Comparison of ENCODE assay signal across 8 mouse cellular contexts in the genomic region with DNA sequence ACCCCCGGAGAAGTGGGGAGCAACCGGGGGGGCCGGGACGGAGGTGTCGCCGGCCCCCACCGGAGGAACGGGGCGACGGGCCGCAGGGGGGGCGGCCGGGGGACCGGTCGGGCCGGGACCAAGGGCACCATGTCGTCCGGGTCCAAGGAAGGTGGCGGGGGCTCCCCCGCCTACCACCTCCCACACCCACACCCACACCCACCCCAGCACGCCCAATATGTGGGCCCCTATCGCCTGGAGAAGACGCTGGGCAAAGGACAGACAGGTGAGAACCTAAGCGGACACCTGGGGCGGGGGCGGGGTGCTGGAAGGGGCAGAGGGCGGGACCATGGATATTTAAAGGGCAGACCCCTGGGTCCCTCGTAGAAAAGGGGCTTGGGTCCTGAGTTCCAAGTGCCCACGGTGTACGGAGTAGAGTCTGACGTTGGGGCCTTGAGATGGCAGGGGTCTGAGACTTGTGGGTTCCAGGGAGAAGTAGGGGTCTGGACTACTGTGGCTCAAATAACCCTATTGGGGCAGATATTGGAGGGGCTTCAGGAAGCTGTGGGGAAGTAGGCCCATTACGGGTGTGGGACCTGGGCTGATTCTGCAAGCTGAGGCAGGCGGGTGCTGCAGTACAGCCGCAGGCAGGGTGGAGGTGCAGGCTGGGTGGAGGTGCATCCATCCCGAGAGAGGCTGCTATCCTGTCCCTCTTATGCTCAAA. TPM values are rescaled to one million over a fixed set of nuclear protein-coding genes. Genes with fewer than 3 reads are reported as not detected.
DNase-seq lines count a peak whose midpoint lies in the region; ATAC-seq and TF ChIP-seq lines count a peak whose summit lies in the region.
"Had no signal": no experiment of that assay in that cellular context is flagged by ENCODE, and none has a peak within 500 bp of the region (broad histone marks: within the 10 kb centered on the region; RNA-seq: fewer than 3 reads in every experiment).

No protein-coding gene starts in this region.

- H3K27ac ChIP-seq in embryonic facial prominence, embryonic 10.5 days (replicated peaks): peak overlapping the region; percentile 99
- H3K27ac ChIP-seq in hindbrain, embryonic 16.5 days (ENCODE audit: low read depth, low read length): peak overlapping the region; percentile 95
- peak overlapping the region; percentile 96 for H3K27ac ChIP-seq in midbrain, postnatal 0 days (ENCODE audit: low read depth, low read length)

- peak; percentile 55 for ATAC-seq in hindbrain, embryonic 16.5 days
- ATAC-seq in midbrain, postnatal 0 days (ENCODE audit: low FRiP score): peak; percentile 65

- H3K27me3 ChIP-seq in embryonic facial prominence, embryonic 10.5 days (replicated peaks; ENCODE audit: low read depth, poor library complexity, severe bottlenecking): no peaks in the 10 kb centered on the region
- H3K27me3 ChIP-seq in hindbrain, embryonic 16.5 days (replicated peaks; ENCODE audit: control insufficient read depth, insufficient read depth, low read length): no peaks in the 10 kb centered on the region
- no peaks in the 10 kb centered on the region for H3K27me3 ChIP-seq in midbrain, postnatal 0 days (ENCODE audit: insufficient read depth, low read length)

- peaks cover 17% of the 10 kb centered on the region for H3K4me1 ChIP-seq in embryonic facial prominence, embryonic 10.5 days
- H3K4me1 ChIP-seq in hindbrain, embryonic 16.5 days (ENCODE audit: control insufficient read depth, insufficient read depth, low read depth, low read length): peaks cover 11% of the 10 kb centered on the region
- no peaks in the 10 kb centered on the region for H3K4me1 ChIP-seq in midbrain, postnatal 0 days (ENCODE audit: insufficient read depth, low read length)

- peak overlapping the region; percentile 87 for H3K4me2 ChIP-seq in hindbrain, embryonic 16.5 days (ENCODE audit: low read length)
- H3K4me2 ChIP-seq in midbrain, postnatal 0 days (ENCODE audit: low read depth, low read length, poor library complexity, severe bottlenecking): peak overlapping the region; percentile 79

- no peaks in the 10 kb centered on the region for H3K9me3 ChIP-seq in embryonic facial prominence, embryonic 10.5 days
- H3K9me3 ChIP-seq in hindbrain, embryonic 16.5 days (ENCODE audit: control insufficient read depth, low read length): no peaks in the 10 kb centered on the region
- H3K9me3 ChIP-seq in midbrain, postnatal 0 days (ENCODE audit: low read length): no peaks in the 10 kb centered on the region

- H3K36me3 ChIP-seq in embryonic facial prominence, embryonic 10.5 days (replicated peaks): peaks cover 39% of the 10 kb centered on the region
- H3K36me3 ChIP-seq in hindbrain, embryonic 16.5 days (ENCODE audit: control insufficient read depth, insufficient read depth, low read length): peaks cover 24% of the 10 kb centered on the region
- H3K36me3 ChIP-seq in midbrain, postnatal 0 days (ENCODE audit: insufficient read depth, low read length): peaks cover 25% of the 10 kb centered on the region

- WGBS in embryonic facial prominence, embryonic 10.5 days: 5% methylated on average over 35 of the region's 35 CpGs
- 4% methylated on average over 24 of the region's 35 CpGs for WGBS in hindbrain, embryonic 16.5 days
- 5% methylated on average over 27 of the region's 35 CpGs for WGBS in midbrain, postnatal 0 days

- H3K4me3 ChIP-seq in embryonic facial prominence, embryonic 10.5 days: peak overlapping the region; percentile 98
- peak overlapping the region; percentile 97 for H3K4me3 ChIP-seq in hindbrain, embryonic 16.5 days (ENCODE audit: low read length)
- H3K4me3 ChIP-seq in midbrain, postnatal 0 days (ENCODE audit: low read depth, low read length): peak overlapping the region; percentile 97

- no peak for TF ChIP-seq CTCF in midbrain, postnatal 0 days (IDR thresholded peaks at IDR 0.05)

- DNase-seq in right cerebral cortex, adult 18-20 months: peak; percentile 39
- no peak for DNase-seq in right cerebral cortex, postnatal 36 days (ENCODE audit: low spot score in 2 of 2)
- peak; percentile 43 for DNase-seq in embryonic facial prominence, embryonic 10.5 days (ENCODE audit: low spot score)
- DNase-seq in midbrain, postnatal 0 days (ENCODE audit: low spot score): peak; percentile 10
- no peak for DNase-seq in urinary bladder, postnatal 4 days (ENCODE audit: low spot score in 2 of 2)
- DNase-seq in adrenal gland, adult 8-10 months: no peak

- H3K9ac ChIP-seq in hindbrain, embryonic 16.5 days (ENCODE audit: low read depth, low read length): peak overlapping the region; percentile 100
- H3K9ac ChIP-seq in midbrain, postnatal 0 days (replicated peaks; ENCODE audit: low read length, poor library complexity, severe bottlenecking): peak overlapping the region; percentile 100

RNA-seq across cellular contexts. Expression of a gene that starts 0.7 kb away (rescaled TPM):
- 2.0 and 2.2 TPM in 2 replicates for polyA plus RNA-seq in embryonic facial prominence, embryonic 10.5 days (2016; fragmentation: Nextera tagmentation; extraction: Ambion mirVana)
- 6.8 and 7.1 TPM in 2 replicates for polyA plus RNA-seq in hindbrain, embryonic 16.5 days (2015; fragmentation: Nextera tagmentation; extraction: Ambion mirVana)
- total RNA-seq in midbrain, postnatal 0 days (2014; rRNA removed): 202 and 226 TPM in 2 replicates
- 6.9 and 7.2 TPM in 2 replicates for polyA plus RNA-seq in midbrain, postnatal 0 days (2015; fragmentation: Nextera tagmentation; extraction: Ambion mirVana)
- 1 to 10 TPM; 4.2 to 8.0 (median 7.4) TPM for total RNA-seq in adrenal gland, adult 8-10 months (2022)
- total RNA-seq: common myeloid progenitor, adult 5-6 weeks had no signal

RNA-seq across cellular contexts. Expression of a gene that starts 6.2 kb away (rescaled TPM):
- 131 and 136 TPM in 2 replicates for polyA plus RNA-seq in embryonic facial prominence, embryonic 10.5 days (2016; fragmentation: Nextera tagmentation; extraction: Ambion mirVana)
- 175 and 188 TPM in 2 replicates for polyA plus RNA-seq in hindbrain, embryonic 16.5 days (2015; fragmentation: Nextera tagmentation; extraction: Ambion mirVana)
- total RNA-seq in midbrain, postnatal 0 days (2014; rRNA removed): 247 TPM in 2 replicates
- polyA plus RNA-seq in midbrain, postnatal 0 days (2015; fragmentation: Nextera tagmentation; extraction: Ambion mirVana): 193 and 199 TPM in 2 replicates
- total RNA-seq in adrenal gland, adult 8-10 months (2022): 10 to 100 TPM; 43.1 to 66.5 (median 50.5) TPM

RNA-seq across cellular contexts. Expression of a gene that starts 32.3 kb away (rescaled TPM):
- 9.3 and 11.0 TPM in 2 replicates for polyA plus RNA-seq in embryonic facial prominence, embryonic 10.5 days (2016; fragmentation: Nextera tagmentation; extraction: Ambion mirVana)
- polyA plus RNA-seq in hindbrain, embryonic 16.5 days (2015; fragmentation: Nextera tagmentation; extraction: Ambion mirVana): 4.3 and 6.2 TPM in 2 replicates
- total RNA-seq in midbrain, postnatal 0 days (2014; rRNA removed): 103 and 131 TPM in 2 replicates
- 7.7 and 10.1 TPM in 2 replicates for polyA plus RNA-seq in midbrain, postnatal 0 days (2015; fragmentation: Nextera tagmentation; extraction: Ambion mirVana)
- 100 to 1,000 TPM in 1 of 4 experiments, 10 to 100 TPM in 3; 97.9 to 103 (median 98.5) TPM for total RNA-seq in adrenal gland, adult 8-10 months (2022)

RNA-seq across cellular contexts. Expression of a gene that starts 33.9 kb away (rescaled TPM):
- 0.14 and 0.20 TPM in 2 replicates for polyA plus RNA-seq in embryonic facial prominence, embryonic 10.5 days (2016; fragmentation: Nextera tagmentation; extraction: Ambion mirVana)
- polyA plus RNA-seq in hindbrain, embryonic 16.5 days (2015; fragmentation: Nextera tagmentation; extraction: Ambion mirVana): 0.12 and 0.18 TPM in 2 replicates
- not detected in 2 replicates for total RNA-seq in midbrain, postnatal 0 days (2014; rRNA removed)
- polyA plus RNA-seq in midbrain, postnatal 0 days (2015; fragmentation: Nextera tagmentation; extraction: Ambion mirVana): 0.23 TPM in 1 of 2 replicates, not detected in the other
- 1 to 10 TPM in 1 of 4 experiments, under 1 TPM in 3; 0.49 to 1.1 (median 0.73) TPM for total RNA-seq in adrenal gland, adult 8-10 months (2022)

RNA-seq across cellular contexts. Expression of a gene that starts 48.8 kb away (rescaled TPM):
- 102 and 103 TPM in 2 replicates for polyA plus RNA-seq in embryonic facial prominence, embryonic 10.5 days (2016; fragmentation: Nextera tagmentation; extraction: Ambion mirVana)
- polyA plus RNA-seq in hindbrain, embryonic 16.5 days (2015; fragmentation: Nextera tagmentation; extraction: Ambion mirVana): 47.4 and 57.4 TPM in 2 replicates
- 38.9 and 48.8 TPM in 2 replicates for total RNA-seq in midbrain, postnatal 0 days (2014; rRNA removed)
- polyA plus RNA-seq in midbrain, postnatal 0 days (2015; fragmentation: Nextera tagmentation; extraction: Ambion mirVana): 33.1 and 35.7 TPM in 2 replicates
- 10 to 100 TPM; 31.0 to 59.8 (median 43.8) TPM for total RNA-seq in adrenal gland, adult 8-10 months (2022)

Comparison
In these comparisons a context has a peak if more than half of its experiments do, and no peak if none do; other contexts are left out.
1. DNase-seq: peak in right cerebral cortex, adult 18-20 months (single experiment), embryonic facial prominence, embryonic 10.5 days (single experiment) and midbrain, postnatal 0 days (single experiment); none in right cerebral cortex, postnatal 36 days (0 of 2), urinary bladder, postnatal 4 days (0 of 2) and adrenal gland, adult 8-10 months (single experiment).
2. Peak in every context shown above with its lines, with median percentiles within 50 percentile points of each other: H3K27ac ChIP-seq and H3K4me3 ChIP-seq.